Mouse (Mus musculus): ENCODE measurements around the gene Sec22c. TPM values are rescaled to one million over a fixed set of nuclear protein-coding genes. Genes with fewer than 3 reads are reported as not detected.

Gene Sec22c
- total RNA-seq, 2 experiments from 2014 or later = 6.5 to 6.6 TPM

DNA sequence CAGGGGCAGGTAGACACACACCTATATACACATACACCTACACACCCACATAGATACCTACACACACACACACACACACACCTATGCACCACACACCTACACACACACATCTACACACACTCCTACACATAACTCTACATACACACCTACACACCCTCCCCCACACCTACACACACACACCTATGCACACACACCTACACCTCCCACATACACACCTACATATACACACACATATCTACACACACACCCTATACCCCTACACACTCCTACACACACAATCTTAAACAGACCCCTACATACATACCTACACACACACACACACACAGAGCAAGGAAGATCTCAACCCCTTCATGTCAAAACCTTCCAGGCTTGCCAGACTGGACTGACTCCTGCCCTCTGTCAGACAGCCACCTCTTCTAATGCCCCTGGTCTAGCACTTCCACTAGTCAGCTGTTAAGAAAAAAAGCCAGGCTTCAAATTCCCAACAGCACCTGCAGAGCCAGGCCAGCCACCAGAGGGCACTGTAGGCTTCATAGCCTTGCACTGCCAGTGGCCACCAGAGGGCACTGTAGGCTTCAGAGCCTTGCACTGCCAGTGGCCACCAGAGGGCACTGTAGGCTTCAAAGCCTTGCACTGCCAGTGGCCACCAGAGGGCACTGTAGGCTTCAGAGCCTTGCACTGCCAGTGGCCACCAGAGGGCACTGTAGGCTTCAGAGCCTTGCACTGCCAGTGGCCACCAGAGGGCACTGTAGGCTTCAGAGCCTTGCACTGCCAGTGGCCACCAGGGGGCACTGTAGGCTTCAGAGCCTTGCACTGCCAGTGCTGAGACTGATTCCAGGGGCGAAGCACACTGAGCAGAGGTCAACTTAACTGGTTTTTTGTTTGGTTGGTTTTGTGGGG lies 7.9 kb downstream of the Sec22c start:
- ATAC-seq (replicated peaks; ENCODE audit: low FRiP score, poor library complexity, severe bottlenecking) = peak; percentile 72

DNA sequence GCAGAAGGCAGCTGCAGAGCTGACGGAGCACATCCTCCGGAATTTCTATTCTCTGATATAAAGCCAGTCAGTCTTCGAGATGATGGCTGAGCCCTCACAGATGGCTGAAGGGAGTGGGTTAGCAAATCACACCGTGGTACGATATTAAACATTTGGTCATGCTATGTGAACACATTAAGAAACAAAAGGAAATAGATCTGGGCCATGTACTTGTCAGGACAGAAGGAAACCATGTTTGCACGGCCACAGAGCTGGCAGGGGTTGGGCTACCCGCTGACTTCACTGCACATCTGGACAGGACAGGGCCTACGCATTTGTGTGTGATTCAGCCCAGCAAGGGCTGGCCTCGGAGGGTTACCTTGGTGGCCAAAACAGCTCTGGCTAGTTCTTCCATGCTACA lies 8.7 kb downstream of the Sec22c start:
- ATAC-seq (replicated peaks; ENCODE audit: low FRiP score, poor library complexity, severe bottlenecking) = no peak

DNA sequence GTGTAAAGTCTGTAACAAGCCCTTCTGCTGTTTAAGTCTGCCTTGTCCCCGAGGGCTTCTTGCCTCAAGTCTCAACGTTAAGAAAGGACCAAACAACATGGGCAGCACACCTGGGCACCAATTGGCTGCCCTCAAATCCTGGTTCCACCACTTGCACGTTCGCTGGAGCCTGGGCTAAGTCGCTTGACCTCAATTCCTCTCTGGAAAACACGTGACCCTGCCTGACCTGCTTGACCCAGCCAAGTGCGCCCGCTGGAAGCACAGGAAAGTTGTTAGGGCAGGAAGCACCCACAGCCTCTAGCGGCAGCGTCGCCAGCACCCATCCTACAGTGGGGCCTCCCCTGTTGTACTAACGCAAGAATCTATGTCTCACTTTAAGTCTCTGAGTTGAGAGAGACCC lies 10.6 kb downstream of the Sec22c start:
- no peak for ATAC-seq (replicated peaks; ENCODE audit: low FRiP score, poor library complexity, severe bottlenecking)

DNA sequence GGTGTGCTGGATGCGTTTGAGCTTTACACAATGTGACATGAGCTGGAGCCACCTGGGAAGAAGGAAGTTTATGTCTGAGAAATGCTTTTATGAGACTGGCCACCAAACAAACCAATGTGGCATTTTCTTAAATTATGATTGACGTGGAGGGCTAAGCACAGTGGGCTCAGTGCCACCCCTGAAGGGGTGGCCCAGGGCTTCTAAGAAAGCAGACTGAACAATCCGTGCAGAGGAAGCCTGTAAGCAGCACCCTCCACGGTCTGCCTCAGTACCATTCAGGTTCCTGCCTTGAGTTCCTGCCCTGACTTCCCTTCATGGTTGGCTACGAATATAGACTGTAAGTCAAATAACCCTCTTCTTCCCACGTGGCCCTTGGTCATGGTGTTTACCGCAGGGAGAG lies 14.6 kb downstream of the Sec22c start:
- ATAC-seq (replicated peaks; ENCODE audit: low FRiP score, poor library complexity, severe bottlenecking) = no peak

DNA sequence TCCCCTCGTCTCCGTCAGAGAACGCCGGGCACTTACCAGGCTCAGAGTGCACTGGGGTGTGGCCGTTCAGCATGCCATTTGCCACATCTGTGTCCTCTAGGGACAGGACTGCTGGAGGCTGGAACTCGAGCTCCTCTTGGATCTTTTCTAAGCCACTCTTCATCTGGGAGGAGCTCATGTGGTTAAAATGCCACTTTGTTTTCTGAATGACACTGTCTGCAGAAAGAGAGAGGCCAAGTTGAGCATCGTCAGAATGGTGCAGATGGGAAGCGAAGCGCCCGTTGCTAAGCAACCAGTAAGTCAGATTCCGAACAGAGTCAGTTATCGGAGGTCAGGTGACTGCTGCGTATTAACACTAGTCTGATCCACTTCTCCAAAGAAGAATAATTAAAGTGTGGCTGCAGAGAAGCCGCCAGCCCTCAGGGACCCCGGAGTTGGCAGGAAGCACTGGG lies 15.1 kb downstream of the Sec22c start:
- no peak for ATAC-seq (replicated peaks; ENCODE audit: low FRiP score, poor library complexity, severe bottlenecking)

DNA sequence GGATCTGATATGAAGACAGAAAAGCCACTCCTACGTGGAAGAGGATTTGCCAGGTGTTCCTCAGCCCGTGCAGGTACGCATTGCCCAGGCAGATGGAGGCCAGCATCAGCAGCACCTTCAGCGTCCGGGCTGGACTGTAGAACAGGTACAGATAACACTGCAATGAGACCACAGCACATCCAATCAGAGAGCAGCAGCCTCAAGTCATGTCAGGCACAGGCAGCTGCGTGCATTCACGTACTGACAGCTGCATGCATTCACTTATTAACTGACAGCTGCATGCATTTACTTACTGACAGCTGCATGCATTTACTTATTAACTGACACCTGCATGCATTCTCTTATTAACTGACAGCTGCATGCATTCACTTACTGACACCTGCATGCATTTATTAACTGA lies 20.6 kb downstream of the Sec22c start:
- ATAC-seq (replicated peaks; ENCODE audit: low FRiP score, poor library complexity, severe bottlenecking) = no peak

DNA sequence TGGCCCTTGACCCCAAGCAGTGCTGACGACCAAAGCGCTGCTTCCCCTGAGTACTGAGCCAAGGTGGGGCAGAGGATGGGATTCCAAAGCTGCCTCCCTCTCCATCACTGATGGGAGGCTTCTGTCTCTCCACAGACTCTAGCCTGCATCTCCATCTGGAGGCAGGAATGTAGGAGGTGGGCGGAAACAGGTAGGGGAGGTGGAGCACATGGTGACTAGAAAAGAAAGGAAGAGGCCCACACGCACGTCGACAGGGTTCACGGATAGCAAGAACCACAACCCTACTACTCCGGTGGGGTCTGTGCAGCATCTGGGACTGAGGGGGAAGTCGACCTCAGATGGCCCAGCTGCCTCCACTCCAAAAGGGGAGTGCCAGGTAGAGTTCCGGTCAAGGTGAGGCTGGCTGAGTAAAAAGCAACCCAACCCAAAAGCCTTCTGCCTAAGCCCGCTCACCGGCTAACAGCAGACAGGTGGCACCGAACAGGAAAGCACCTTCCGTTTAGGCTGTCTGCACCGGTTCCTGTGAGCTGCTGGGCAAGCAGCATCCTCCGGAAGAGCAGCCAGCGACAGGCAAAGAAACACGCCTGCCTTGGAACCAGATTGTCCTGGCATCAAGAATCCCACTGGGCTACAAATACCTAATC lies 23.1 kb downstream of the Sec22c start:
- no peak for ATAC-seq (replicated peaks; ENCODE audit: low FRiP score, poor library complexity, severe bottlenecking)

DNA sequence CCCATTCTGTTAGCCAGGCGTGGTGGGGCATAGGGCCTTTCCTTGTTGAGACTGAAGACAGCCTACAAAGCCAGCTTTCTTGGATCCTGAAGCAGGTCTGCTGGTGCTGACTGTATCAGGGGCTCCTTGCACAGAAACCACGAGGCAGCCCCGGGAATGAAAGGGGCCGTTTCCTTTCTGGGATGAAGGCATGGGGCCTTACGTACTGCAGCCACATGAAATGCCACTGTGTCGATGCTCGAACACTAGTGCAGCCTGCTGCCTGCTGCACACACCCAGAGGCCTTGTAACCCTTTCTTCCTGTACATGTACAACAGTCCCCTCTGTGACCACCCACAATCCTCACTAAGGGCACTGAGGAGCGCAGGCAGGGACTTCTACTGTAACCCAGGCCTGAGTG lies 24.1 kb downstream of the Sec22c start:
- ATAC-seq (replicated peaks; ENCODE audit: low FRiP score, poor library complexity, severe bottlenecking) = no peak

DNA sequence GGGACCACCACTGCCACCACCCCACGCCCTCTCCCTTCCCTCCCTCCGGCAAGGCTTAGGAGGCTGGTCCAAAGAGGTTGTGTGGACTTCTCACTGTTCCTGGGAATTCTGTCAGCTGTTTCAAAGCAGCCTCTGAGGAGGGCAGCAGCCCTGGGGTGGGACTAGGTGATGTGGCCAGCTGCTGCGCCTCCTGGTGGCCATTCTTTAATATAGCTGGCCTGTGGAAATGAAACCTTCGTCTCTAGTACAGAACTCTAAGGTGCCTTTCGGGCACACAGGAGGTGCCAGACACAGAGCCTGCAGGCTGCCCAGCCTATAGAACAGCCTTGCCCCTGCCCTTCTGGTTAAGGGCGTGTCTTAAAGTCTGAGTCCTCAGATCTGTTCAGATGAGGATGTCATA lies 25.7 kb downstream of the Sec22c start:
- peak; percentile 74 for ATAC-seq (replicated peaks; ENCODE audit: low FRiP score, poor library complexity, severe bottlenecking)

DNA sequence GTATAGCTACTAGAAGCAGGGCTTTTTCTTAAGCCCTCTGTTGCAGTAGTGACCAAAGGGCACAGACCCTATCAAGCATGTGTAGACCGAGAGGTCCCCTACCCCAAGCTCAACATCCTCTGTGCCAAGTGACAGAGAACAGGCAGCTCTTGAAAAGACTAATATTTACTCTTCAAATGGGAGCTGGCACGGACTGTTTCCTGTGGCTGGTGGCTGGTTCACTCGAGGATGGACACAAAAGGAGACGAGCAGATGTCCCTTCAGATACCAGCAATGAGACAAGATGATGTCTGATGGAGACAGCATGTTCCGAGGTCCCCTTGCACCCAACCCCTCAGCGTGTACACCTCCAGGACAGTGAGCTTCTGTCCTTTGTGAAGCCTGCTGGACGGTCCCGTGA lies 27.8 kb downstream of the Sec22c start:
- ATAC-seq (replicated peaks; ENCODE audit: low FRiP score, poor library complexity, severe bottlenecking) = no peak

DNA sequence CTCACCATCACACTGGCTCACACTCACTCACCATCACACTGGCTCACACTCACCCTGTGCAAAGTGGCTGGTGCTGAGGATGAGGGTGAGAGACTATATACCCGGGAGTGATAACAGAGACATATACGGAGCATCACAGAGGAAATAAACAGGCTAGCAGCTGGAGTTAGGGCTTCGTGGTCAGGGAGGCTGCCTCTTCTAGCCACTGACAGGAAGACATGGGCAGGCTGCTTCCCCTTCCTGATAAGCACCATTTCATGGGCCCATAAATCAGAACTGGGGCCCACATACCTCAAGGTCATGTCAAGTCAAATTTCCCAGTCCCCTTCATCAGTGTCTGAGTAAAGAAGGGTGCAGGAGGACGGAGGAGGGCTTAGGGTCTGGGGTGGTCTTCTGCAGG lies 28.2 kb downstream of the Sec22c start:
- no peak for ATAC-seq (replicated peaks; ENCODE audit: low FRiP score, poor library complexity, severe bottlenecking)

DNA sequence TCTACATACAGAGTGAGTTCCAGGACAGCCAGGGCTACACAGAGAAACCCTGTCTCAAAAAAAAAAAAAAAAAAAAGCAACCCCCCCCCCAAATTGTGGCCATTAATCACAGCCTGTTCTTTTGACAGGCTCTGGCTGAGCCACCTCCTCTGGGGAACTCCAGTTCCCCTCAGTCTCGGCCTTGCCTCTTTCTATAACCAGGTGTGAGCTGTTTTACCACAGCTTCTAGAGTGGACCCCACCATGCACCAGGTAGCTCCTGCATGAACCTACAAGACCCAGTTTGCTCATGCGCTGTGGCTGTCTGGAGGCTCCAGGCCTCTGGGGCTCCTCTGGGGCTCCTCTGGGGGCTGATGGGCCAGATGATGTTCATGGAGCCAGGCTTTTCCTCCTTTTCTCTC lies 29.7 kb downstream of the Sec22c start:
- no peak for ATAC-seq (replicated peaks; ENCODE audit: low FRiP score, poor library complexity, severe bottlenecking)

DNA sequence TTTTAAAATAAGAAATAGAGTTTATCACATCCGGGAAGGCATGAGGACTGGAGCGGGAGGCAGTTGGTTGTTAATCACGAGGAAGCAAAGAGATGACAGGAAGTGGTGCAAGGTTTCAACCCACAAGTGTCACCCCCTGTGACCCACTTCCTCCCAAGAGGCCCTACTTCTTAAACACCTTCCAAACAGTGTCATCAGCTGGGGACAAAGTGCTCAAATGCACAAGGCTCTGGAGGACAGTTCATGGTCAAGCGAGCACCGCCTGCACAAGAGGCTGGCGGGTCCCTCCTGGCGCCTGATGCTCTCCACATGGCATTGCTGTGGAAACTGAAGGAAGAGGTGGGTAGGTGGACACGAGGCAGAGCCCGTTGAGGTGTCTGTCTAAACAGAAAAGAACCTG lies 30.3 kb downstream of the Sec22c start:
- ATAC-seq (replicated peaks; ENCODE audit: low FRiP score, poor library complexity, severe bottlenecking) = no peak

DNA sequence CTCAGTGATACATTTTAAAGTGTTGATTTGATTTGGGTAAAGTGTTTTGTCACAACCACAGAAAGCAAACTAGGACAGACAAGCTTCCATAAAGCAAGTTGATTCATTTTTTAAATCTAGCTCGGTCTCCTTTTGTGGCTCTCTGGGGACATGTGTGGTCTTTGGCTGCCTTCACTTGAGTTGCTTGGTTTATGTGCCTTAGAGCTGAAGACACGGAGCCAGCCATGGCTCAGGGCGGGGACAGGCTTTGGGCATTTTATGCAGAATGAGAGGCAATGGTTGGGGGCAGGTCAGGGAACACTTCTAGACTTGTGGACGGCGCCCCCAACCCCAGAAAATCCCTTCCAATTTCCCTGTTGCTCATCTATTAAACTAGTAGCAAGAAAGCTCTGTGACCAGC lies 31.6 kb downstream of the Sec22c start:
- no peak for ATAC-seq (replicated peaks; ENCODE audit: low FRiP score, poor library complexity, severe bottlenecking)

DNA sequence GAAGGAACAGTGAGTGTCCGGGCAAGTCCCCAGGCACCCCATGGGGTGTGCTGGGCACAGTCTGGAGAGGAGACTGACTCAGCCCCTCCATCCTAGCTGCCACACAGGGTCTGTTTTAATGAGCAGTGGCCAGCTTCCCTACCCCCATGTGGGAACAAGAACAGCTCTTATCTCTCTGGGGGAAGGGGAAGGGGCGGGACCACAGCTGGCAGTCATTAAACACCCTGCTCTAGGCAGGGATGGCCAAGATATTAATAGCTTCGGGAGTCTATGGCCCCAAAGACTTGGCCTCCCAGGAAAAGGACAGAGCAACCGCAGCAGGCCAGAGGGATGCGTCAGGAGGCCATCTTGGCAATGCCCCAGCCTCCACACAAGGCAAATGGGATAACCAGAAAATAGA lies 33.0 kb downstream of the Sec22c start:
- ATAC-seq (replicated peaks; ENCODE audit: low FRiP score, poor library complexity, severe bottlenecking) = no peak

DNA sequence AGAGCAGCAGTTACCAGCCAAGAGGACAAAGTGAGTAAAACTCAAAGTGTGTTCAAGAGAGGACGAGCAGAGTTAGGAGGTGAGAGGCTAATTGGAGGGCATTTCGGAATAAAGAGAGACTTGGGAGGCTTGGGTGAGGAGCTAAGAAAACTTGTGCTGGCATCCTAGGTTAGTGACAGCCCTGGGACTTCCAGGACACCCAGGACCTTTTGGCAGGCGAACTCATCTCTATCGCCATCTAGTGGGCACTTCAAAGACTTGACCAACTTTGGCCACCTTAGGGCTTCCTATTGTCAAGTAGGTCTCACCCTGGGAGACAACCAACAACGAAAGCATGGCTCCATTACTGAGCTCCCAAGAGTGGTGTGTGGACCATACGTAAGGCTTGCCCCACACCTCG lies 34.0 kb downstream of the Sec22c start:
- peak; percentile 58 for ATAC-seq (replicated peaks; ENCODE audit: low FRiP score, poor library complexity, severe bottlenecking)

DNA sequence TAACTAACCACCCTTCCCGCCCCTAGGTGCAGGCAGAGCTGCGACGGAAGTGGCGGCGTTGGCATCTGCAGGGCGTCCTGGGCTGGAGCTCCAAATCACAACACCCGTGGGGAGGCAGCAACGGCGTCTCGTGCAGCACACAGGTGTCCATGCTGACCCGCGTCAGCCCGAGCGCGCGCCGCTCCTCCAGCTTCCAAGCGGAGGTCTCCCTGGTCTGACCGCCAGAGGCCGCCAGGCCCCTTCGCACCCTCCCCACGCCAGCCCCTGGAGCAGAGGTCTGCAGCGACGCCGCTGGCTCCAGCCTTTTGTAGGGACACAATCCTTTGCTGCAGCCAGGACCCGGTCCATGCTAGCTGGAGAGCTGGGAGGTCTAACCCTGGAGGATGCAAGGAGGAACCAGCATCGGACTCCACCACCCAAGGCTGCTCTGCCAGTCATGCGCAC lies 35.9 kb downstream of the Sec22c start:
- no peak for ATAC-seq (replicated peaks; ENCODE audit: low FRiP score, poor library complexity, severe bottlenecking)

DNA sequence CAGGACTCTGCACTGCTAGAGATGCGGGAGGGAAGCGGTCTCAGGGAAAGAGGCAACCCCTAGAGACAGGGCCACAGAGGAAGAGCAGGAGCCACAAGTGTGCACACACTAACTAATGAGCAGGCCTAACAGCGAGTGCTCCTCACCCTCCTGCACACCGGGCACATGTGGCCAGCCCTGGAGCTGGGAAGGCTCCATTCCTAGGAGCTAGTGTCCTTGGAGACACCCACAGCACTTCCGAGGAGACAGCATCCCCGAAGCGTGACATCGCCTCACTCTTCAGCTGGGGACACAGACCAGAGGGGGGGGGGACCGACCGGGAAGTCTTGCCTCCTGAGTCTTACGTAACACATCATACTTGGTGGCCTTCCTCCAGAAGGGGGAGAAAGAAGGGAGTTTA lies 37.5 kb downstream of the Sec22c start:
- no peak for ATAC-seq (replicated peaks; ENCODE audit: low FRiP score, poor library complexity, severe bottlenecking)

DNA sequence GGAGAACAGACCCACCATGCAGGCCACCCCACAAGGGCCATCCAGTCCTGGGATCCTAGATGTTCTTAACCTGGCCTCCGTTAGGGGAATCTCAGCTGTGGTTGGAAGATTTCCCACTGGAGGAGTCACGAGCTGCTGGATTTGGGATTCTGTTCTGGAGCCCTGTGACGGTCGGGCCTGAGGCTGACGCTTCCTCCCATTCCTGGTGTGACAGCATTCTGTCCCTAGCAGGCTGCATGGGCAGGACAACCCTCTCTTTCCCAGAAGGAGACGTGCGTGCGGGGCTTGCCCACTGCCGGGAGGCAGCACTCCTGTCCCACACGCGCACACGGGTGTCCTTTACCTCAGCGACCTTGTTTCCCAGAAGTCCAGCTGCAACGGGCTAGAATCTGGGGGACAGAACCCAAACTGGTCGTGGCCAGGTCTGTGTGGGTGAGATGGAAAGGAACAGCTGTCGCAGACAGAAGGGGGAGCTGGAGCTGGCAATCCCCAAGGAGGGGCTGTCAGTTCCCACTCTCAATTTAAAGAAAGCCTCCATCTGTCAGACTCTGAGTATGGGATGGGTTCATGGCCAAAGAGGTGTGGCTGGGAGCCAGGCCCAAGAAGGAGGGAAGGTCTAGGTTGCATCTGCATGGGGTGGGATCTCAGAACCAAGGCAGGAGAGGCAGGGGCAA lies 38.2 kb downstream of the Sec22c start:
- no peak for ATAC-seq (replicated peaks; ENCODE audit: low FRiP score, poor library complexity, severe bottlenecking)

DNA sequence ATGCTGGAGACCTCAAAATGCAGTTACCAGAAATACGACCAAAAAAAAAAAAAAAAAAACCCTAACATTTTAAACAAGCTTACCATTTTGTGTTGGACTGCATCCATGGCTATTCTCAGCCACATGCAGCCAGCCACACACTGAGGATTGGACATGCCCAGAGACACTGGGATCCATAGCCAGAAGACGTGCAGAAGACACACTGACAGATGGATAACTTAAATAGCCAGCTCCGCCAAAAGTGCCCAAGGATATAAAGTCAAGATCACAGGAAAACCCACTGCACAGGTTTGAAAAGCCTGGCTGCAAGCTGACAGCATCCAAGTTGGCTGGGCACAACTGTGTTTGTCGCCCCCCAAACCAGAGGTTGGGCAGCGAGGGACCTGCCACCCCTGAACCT lies 41.2 kb downstream of the Sec22c start:
- ATAC-seq (replicated peaks; ENCODE audit: low FRiP score, poor library complexity, severe bottlenecking) = no peak

DNA sequence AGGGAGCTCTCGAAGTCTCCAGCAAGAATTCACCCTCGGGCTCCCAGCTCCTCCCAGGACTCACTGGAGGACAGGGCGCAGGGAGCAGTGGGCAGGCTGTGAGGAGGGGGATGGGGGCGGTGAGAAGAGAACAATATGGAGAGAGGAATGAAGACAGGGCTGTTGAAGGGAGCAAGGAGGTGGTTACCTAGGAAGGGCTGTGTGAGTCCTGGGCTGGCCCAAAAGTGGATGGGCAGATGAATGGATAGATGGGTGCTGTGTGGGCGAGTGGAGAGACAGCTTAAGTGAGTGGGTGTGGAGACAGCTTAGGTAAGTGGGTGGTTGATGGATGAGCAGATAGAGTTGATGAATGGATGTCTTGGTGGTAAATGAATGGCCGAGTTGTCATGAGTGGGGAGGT lies 41.8 kb downstream of the Sec22c start:
- ATAC-seq (replicated peaks; ENCODE audit: low FRiP score, poor library complexity, severe bottlenecking) = no peak
